Mouse (Mus musculus) monocyte, adult 5-6 weeks (primary cell): ENCODE data around the gene Fgfr2. TPM values are rescaled to one million over a fixed set of nuclear protein-coding genes. Genes with fewer than 3 reads are reported as not detected.

Experiments used
- ATAC-seq: fragments of 153-309, 156-312 bp; replicated peaks from 2 replicates; pipeline ENCODE4 v1.8.0; 2017; ENCODE audit warnings: mild to moderate bottlenecking; ENCODE audit not compliant: low TSS enrichment, insufficient number of reproducible peaks, severe bottlenecking, poor library complexity, low FRiP score
- total RNA-seq: library from RNA; stranded (forward); fragments of 200-1000, 200-491, 200-594 nt; gene quantifications from 3 replicates; pipeline ENCODE4 v1.2.3, GENCODE M21; 2017

The Fgfr2 gene
- total RNA-seq, 1 experiment from 2014 or later = not detected

- no peak for ATAC-seq
Measured at GRCm38 (mm10) chr7:131554341-131555180, 1568.6 kb downstream of the Fgfr2 start.

DNA sequence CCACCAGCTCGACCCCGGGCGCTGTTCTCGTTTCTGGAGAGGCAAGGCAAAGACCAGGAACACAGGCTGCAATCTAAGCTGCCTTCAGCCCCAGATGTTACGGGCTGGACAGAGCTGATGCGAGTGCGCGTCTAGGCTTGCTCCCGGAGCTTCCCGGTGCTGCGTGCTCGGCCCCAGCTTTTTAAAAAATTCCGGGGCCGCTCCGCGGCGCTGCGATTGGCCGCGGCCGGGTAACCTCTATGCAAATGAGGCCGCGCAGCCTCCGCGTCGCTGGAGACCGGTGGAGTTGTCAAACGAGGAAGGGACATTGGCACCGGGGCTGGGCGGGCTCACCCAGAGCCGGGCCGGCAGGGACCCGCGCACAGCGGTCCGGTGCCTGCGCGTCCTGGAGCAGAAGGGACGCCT lies 1569.4 kb downstream of the Fgfr2 start:
- no peak for ATAC-seq

DNA sequence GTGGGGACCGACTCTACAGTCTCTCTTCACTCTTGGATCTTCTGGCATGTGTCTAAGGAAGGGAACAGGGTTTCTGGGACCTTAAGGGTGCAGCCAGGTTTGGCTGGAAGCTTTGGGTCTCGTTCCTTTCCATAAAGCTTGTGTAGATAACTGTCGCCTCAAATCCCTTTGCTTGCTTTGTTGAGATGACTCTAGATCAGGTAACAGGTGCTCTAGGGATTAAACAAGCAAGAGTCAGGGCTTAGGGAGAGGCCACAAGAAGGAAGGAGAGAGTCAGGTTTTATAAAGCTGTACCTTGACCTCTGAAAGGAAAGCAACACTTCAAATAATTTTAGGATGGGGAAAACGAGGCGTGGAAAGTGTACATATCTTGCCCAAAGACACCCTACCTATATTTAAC lies 1570.4 kb downstream of the Fgfr2 start:
- no peak for ATAC-seq

- ATAC-seq = no peak
Measured at GRCm38 (mm10) chr7:131551931-131552741, 1571.0 kb downstream of the Fgfr2 start.

GRCm38 (mm10) chr7:131551471-131551870 lies 1571.7 kb downstream of the Fgfr2 start:
- no peak for ATAC-seq

DNA sequence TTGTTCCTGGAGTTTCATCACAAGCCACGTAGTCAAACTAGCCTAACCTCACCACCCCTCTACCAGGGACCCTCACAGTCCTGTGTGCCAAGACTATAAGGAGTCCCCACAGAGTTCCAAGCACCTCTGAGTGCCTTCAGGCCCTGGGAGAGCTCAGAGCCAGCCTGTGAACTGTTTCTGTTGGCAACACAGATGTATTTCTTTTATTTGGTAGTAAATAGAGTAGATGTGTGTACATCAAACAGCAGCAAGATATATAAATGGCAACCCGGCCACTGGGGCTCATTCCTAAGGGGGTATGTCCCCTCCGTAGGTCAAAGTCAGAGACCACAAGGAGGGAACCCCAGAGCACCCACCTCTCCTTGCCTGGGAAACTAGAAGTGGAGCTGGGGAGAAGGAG lies 1574.7 kb downstream of the Fgfr2 start, which contains the start of gene Hmx2:
Hmx2 (plus strand) TSS at position 301 of the 400 bp plus-strand sequence.
- no peak for ATAC-seq

GRCm38 (mm10) chr7:131547481-131547880 lies 1575.7 kb downstream of the Fgfr2 start:
- no peak for ATAC-seq

- ATAC-seq = no peak
Measured at GRCm38 (mm10) chr7:131546423-131546822, 1576.7 kb downstream of the Fgfr2 start.

DNA sequence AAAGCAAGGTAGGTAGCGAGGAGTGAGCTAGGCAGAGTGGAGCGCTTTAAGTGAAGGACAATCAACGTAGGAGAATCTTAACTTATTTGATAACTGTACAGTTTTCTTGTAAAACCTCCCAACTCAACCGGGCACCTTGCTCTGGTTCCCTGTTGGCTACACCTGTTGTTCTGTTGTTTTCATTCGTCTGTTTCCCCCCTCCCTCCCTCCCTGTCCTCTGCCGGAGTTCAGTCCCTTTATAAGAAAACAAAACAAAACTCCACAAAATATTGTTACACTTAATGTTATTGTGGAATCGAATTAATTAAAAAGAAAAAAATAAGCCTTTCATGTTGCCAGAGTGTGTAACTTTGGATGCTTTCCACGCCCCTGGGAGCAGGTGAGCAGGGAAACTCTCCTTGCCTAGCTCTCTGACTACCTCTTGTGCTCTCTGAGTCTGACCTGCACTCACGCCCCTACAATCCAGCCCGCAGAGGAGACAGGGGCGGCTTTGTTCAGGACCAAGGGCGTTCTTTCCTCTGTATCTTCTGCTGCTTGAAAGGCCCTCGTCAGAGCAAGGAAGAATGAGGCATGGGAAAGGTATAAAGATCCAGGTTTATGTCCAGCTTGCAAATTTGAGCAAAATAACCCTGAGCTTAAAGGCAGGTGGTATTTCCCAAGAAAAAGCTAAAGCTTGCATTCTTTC lies 1577.3 kb downstream of the Fgfr2 start:
- no peak for ATAC-seq

- ATAC-seq = no peak
Measured at GRCm38 (mm10) chr7:131544871-131545270, 1578.3 kb downstream of the Fgfr2 start.

DNA sequence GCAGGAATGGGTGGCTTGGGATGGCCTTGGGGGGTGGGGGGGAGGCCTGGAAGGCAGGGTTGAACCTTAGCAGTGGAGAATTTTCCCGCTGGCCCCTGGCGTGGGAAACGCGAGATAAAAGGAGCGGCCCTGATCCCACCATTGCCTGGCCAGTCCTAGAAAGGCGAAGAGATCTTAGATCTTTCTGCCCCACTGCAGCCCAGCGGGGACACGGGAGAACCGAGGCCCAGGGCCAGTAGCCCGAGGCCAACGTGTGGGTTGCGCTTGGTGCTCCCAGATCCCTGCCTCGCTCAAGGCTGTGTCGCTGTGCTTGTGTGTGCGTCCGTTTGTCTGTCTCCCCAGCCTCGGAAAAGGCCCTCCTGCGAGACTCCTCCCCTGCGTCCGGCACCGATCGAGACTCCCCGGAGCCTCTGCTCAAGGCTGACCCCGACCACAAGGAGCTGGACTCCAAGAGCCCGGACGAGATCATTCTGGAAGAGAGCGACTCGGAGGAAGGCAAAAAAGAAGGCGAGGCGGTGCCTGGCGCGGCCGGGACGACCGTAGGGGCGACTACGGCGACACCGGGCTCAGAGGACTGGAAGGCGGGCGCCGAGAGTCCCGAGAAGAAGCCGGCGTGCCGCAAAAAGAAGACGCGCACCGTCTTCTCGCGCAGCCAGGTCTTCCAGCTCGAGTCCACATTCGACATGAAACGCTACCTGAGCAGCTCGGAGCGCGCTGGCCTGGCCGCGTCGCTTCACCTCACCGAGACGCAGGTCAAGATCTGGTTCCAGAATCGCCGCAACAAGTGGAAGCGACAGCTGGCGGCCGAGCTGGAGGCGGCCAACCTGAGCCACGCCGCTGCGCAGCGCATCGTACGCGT lies 1579.3 kb downstream of the Fgfr2 start:
- no peak for ATAC-seq

- no peak for ATAC-seq
Measured at GRCm38 (mm10) chr7:131542872-131543622, 1580.1 kb downstream of the Fgfr2 start.

DNA sequence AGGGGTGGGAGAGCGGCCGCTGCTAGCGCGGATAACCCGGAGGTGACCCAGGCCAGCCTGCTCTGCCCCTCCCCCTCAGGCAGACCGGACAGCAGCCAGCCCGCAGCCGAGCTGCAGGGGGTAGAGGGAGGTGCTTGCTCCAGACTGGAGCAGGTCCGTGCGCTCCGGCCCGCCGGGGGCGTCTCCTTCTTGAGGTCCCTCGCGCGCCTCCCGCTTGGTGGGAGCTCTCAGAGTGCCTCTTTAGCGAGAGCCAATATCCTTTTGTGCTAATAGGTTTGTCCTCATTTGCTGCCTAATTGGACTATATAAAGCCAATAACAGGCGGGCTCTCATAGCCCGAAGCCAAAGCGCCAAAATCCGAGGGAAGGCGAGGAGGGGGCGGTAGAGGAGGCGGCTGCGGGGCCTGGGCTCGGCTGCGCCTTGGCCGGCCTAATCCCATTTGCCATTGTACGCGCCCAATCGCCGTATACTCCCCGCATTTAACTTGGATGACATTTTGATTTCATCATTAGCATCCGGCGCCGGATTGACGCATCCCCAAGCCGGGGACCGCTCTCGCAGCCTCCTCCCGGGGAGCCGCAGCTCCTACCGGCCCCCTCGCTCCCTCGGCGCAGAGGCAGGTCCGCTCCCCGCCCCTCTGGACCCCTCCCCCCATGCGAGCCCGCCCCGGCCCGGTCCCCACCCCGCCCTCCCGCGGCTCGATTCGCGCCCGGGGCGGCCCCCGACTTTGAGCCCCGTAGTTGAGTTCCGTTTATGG lies 1580.9 kb downstream of the Fgfr2 start, which contains the start of gene Hmx3:
Hmx3 (plus strand) TSS at position 753 of the 757 bp plus-strand sequence.
- ATAC-seq = no peak

DNA sequence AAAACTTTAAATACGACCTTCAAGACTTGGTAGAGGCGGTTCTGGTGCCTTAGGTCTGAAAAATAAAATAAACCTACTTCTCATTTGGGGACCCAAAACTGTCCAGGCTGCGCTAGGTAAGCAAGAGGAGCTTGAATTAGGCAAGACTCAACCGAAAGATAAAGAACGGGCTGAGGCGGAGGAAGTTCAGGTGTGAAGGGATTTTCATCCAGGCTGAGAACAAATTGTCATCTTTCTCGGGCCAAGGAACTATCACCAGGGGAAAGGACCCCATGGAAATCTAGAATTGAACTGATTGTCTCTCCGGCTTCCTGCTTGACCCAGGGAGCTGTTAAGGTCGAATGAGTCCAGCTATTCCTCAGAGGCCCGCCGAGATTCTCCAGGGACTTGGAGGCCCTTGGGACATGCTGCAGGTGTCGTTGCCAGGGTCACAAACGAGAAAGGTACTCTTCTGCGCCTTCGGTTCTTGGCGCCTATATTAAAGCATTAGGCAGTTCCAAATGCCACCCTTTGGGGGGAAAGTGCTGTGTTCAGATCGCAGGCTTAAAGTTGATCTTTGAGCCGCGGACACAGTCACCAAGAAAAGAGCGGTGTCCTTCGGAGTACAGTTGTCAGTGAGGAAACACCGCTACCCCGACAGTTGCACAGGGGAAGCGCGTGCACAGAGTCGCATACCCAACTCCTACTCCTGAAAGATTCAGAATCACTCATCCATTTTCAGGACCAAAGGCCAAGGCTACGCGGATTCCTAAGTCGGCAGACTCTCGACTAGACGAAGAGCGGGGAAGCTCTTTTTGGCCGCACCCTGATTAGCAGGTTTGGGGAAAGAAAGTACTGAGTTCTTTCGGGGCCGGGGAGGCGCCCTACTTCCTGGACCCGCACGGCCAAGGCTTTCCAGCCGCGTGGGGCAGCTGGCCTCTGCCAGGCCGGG lies 1581.7 kb downstream of the Fgfr2 start:
- ATAC-seq = no peak

DNA sequence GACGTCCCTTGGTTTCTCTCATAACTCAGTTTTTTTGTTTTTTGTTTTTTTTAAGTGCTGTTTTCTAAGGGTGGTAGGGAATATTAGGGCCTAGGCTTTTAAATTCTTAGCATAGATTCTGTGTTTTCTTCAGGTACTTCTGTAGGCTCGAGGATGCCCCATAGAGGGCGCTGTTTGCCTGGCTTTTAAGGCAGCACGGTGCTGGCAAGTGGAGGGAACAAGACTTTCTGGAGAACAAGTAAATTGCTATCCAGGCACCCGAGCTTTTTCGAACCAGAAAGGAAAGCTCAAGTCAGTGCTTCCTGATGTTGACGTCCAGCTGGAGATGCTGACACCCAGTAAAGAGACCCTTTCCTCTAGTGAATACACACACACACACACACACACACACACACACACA lies 1583.2 kb downstream of the Fgfr2 start:
- peak; percentile 44; the same call in 1 of the 2 replicates for ATAC-seq

DNA sequence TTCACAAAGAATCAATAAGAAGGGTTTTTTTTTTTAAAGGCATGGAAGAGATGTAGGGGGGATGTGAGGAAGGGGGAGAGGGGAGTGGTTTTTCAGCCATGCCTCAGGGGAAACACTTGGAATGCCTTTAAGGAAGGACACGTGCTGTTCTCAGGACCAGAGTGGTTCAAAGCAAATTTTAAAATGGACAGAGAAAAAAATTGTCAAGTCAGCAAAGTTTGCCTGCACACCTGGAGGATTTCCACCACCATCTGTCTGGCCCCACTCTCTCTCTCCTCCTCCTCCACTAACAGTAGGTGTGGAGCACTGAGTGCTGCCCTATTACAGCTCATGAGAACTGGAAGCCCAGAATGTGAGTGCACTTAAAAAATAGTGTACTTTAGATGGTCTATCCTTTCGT lies 1619.4 kb downstream of the Fgfr2 start:
- no peak for ATAC-seq
